Mouse (Mus musculus): ENCODE measurements at regions not wholly inside any gene's neighbourhood (a gene's known extent, or its start where the extent isn't known, plus 50 kb on each side); places are given as distances from the start of the nearest gene placed in this dataset.

GRCm38 (mm10) chr3:51118706-51119105 is 105.5 kb upstream of the Noct start:
- TF ChIP-seq POLR2A (IDR thresholded peaks at IDR 0.05; ENCODE audit: insufficient read depth, low read depth, low read length) (no peak), CTCF (IDR thresholded peaks at IDR 0.05; ENCODE audit: insufficient read depth, low read depth, low read length) (no peak)
